Mouse (Mus musculus) kidney, postnatal 0 days (tissue): ENCODE measurements at regions not wholly inside any gene's neighbourhood (a gene's known extent, or its start where the extent isn't known, plus 50 kb on each side); places are given as distances from the start of the nearest gene placed in this dataset.

ENCODE experiments used
- ATAC-seq: fragments of 200-750 bp; cut with Nextera tagmentation; replicated peaks from 2 replicates; pipeline ENCODE4 v1.8.0; 2017; ENCODE audit warnings: low read depth, moderate number of reproducible peaks, moderate TSS enrichment, moderate library complexity; ENCODE audit not compliant: low FRiP score
- DNase-seq: peaks from one replicate; pipeline ENCODE4 v3.0.0-alpha.2; 2016; ENCODE audit warnings: low spot score
- H3K27ac ChIP-seq: fragments of 300-500 bp; sonication (generic); 2 replicates; pipeline ENCODE4 v1.5.1; 2014; ENCODE audit warnings: mild to moderate bottlenecking
- H3K27me3 ChIP-seq: fragments of 300-500 bp; sonication (generic); 2 replicates; pipeline ENCODE4 v1.6.1; 2014; ENCODE audit warnings: low read length, mixed read lengths; ENCODE audit not compliant: insufficient read depth
- H3K36me3 ChIP-seq: fragments of 300-500 bp; sonication (generic); 2 replicates; pipeline ENCODE4 v1.6.1; 2014; ENCODE audit warnings: low read length, mixed read lengths; ENCODE audit not compliant: insufficient read depth
- H3K4me1 ChIP-seq: fragments of 300-500 bp; sonication (generic); replicated peaks from 2 replicates; pipeline ENCODE4 v1.6.1; 2014; ENCODE audit warnings: antibody characterized with exemption, low read length, mixed read lengths; ENCODE audit not compliant: insufficient read depth
- H3K4me2 ChIP-seq: fragments of 300-500 bp; sonication (generic); 2 replicates; pipeline ENCODE4 v1.6.1; 2014; ENCODE audit warnings: mild to moderate bottlenecking, low read length, moderate library complexity, mixed read lengths
- H3K4me3 ChIP-seq: fragments of 300-500 bp; sonication (generic); replicated peaks from 2 replicates; pipeline ENCODE4 v1.5.1; 2014; ENCODE audit warnings: low read depth, low read length
- H3K9ac ChIP-seq: fragments of 300-500 bp; sonication (generic); 2 replicates; pipeline ENCODE4 v1.6.1; 2014; ENCODE audit warnings: low read depth, low read length
- H3K9me3 ChIP-seq: fragments of 300-500 bp; sonication (generic); replicated peaks from 2 replicates; pipeline ENCODE4 v1.6.1; 2016; ENCODE audit warnings: low read length, inconsistent platforms, mixed read lengths
- CTCF ChIP-seq: IDR thresholded peaks from 2 replicates; pipeline ENCODE4 v1.5.1; 2016; ENCODE audit warnings: antibody characterized with exemption, low read depth, mild to moderate bottlenecking, moderate library complexity
- WGBS: fragments of 180-500 bp; shearing (Covaris S2); extraction: QIAGEN DNeasy Blood & Tissue Kit; methylation state at CpG from one replicate; pipeline ENCODE4 v1.1.7; 2014; 5-methylcytosine and 5-hydroxymethylcytosine counted together

DNA sequence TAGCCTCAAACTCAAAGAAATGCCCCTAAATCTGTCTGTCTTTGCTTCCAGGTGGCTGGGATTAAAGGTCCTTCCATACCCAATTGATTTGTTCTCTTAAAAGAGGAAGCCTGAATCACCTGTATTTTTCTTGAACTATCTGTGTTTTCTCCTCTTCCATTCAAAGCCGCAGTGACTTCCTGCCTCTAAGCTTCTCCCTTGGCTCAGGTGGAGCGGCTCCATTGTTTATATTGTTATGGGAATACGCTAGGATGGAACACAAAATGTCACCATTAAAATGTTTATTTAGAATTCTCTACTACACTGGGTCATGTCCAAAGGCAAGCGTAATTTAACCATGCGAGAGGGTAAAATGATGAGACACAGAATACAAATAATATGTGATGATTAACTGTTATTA, 118.2 kb upstream of the Krr1 start:
- H3K9me3 ChIP-seq = no peaks in the 10 kb centered on the region
- 83% methylated on average over 5 of the region's 5 CpGs for WGBS
- DNase-seq (no peak), ATAC-seq (no peak)
- H3K4me2 ChIP-seq = no peak overlapping the region
- H3K27ac ChIP-seq = no peak overlapping the region
- H3K4me3 ChIP-seq = no peak overlapping the region
- H3K36me3 ChIP-seq = no peaks in the 10 kb centered on the region
- H3K9ac ChIP-seq = no peak overlapping the region
- no peaks in the 10 kb centered on the region for H3K27me3 ChIP-seq
- H3K4me1 ChIP-seq = 0 out of 2 replicates have a peak, but pooled peaks cover 4% of the 10 kb centered on the region
- TF ChIP-seq CTCF = no peak

DNA sequence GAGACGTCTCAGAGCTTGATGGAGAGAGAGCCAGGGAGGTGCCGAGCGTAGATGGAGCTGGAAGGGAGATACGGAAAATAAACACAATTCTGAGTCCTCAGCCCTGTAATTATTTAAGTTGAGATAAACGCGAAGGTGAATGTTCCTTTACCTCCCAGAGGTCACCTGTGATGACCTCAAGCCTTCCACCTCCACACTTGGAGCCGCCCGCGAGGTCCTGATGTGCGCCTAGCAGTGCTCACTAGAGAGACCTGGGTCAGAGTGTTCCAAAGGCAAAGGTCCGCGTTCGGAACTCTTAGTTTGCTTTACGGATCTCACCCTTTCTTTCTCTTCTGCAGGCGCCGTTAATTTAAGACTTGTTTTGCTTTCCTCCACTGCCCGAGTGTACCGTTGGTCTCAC, 117.0 kb upstream of the Krr1 start:
- Histone ChIP-seq H3K4me1 (0 out of 2 replicates have a peak, but pooled peaks cover 4% of the 10 kb centered on the region), H3K9me3 (no peaks in the 10 kb centered on the region), H3K4me2 (no peak overlapping the region), H3K9ac (no peak overlapping the region), H3K36me3 (no peaks in the 10 kb centered on the region), H3K4me3 (no peak overlapping the region), H3K27me3 (no peaks in the 10 kb centered on the region), H3K27ac (no peak overlapping the region)
- WGBS = 65% methylated on average over 18 of the region's 18 CpGs
- no peak for DNase-seq
- ATAC-seq = no peak
- TF ChIP-seq CTCF = no peak

DNA sequence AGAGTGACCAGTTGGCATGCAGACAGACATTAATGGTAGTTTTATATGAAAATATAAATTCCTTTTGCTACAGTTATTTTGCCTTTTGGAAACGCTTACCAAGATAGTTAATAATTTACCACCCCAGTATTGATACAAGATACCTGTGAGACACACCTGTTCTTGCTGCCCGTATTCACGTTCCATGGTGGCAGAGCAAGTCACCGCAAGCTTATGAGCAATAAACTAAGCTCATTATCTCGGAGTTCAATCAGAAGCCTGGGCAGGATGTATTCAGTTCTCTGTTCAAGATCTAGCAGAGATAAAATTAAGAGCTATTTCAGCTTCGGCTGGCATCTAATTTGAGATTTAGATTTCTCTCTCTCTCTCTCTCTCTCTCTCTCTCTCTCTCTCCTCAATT, 114.1 kb upstream of the Krr1 start:
- Histone ChIP-seq H3K27ac (no peak overlapping the region), H3K9me3 (no peaks in the 10 kb centered on the region), H3K4me1 (no peaks in the 10 kb centered on the region), H3K4me2 (no peak overlapping the region), H3K9ac (no peak overlapping the region), H3K36me3 (no peaks in the 10 kb centered on the region), H3K27me3 (no peaks in the 10 kb centered on the region), H3K4me3 (no peak overlapping the region)
- 66% methylated on average over 6 of the region's 6 CpGs for WGBS
- TF ChIP-seq CTCF = no peak
- no peak for ATAC-seq
- DNase-seq = no peak

DNA sequence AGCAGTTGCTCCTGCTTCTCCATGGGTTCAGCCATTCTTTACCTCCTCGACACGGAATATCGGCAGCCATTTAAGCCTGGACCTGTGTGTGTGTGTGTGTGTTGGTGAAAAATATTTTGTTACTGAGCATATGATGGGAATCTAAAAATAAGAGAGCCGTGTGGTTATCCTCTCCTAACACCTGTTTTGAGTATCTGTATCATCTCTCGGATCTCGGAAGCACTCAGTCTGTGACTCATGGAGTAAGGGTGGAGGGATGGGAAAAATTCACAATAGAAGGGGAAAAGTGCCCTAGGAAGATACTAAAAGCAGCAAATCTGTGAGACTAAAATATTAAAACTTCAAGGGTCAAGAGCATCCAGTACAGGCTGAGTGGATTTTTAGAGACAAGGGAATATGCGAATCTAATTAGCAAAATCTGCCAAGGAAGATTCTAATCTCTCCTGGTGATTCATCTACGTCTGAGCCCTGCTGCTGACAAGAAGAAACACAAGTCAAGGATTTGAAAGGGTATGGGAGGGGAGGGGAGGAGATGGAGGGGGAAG, 107.1 kb upstream of the Krr1 start:
- ATAC-seq = no peak
- Histone ChIP-seq H3K4me2 (no peak overlapping the region), H3K4me3 (no peak overlapping the region), H3K9ac (no peak overlapping the region), H3K4me1 (no peaks in the 10 kb centered on the region), H3K36me3 (no peaks in the 10 kb centered on the region), H3K27ac (no peak overlapping the region), H3K27me3 (no peaks in the 10 kb centered on the region), H3K9me3 (no peaks in the 10 kb centered on the region)
- 82% methylated on average over 8 of the region's 8 CpGs for WGBS
- TF ChIP-seq CTCF = no peak
- no peak for DNase-seq

DNA sequence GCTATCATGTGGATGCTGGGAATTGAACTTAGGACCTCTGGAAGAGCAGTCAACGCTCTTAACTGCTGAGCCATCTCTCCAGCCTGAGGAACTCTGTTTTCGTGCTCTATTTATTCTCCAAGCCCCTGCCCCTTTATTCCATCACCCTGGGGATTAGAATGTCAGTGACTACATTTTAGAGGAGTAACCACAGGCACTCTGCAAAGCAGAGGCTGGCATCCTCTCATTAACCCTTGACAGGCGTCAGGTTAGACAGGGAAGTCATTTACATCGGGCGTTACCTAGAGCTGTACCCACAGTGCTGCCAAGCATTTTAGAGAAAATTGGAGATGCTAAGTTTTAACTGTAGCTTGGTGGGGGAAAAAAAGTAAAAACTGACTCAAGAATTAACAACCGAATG, 105.4 kb upstream of the Krr1 start:
- no peak for ATAC-seq
- no peak for DNase-seq
- TF ChIP-seq CTCF = no peak
- Histone ChIP-seq H3K9ac (no peak overlapping the region), H3K4me3 (no peak overlapping the region), H3K27me3 (no peaks in the 10 kb centered on the region), H3K27ac (no peak overlapping the region), H3K36me3 (no peaks in the 10 kb centered on the region), H3K4me2 (no peak overlapping the region), H3K9me3 (no peaks in the 10 kb centered on the region), H3K4me1 (no peaks in the 10 kb centered on the region)
- 50% methylated on average over 6 of the region's 6 CpGs for WGBS

DNA sequence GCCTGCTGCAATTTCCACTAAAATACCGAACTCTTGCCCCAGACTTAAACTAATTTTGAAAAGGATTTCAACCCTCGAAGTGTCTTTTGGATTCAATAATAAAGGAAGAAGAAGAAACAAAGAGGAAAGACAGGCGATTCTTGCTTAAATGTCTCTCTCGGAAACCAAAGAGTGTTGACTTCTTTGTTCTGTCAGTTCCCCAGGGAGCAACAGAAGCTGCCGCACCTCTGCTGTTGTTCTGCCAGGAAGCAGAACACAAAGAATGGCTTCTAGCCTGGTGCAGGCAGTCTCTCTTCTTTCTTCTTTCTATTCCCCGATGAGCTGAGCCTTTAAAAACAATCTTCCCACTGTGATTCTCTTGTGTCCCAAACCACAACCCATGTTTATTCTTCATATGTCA, 104.9 kb upstream of the Krr1 start:
- no peak overlapping the region for H3K27ac ChIP-seq
- no peaks in the 10 kb centered on the region for H3K4me1 ChIP-seq
- no peaks in the 10 kb centered on the region for H3K27me3 ChIP-seq
- no peak overlapping the region for H3K4me2 ChIP-seq
- H3K9me3 ChIP-seq = no peaks in the 10 kb centered on the region
- TF ChIP-seq CTCF = no peak
- H3K9ac ChIP-seq = no peak overlapping the region
- H3K4me3 ChIP-seq = no peak overlapping the region
- WGBS = 26% methylated on average over 6 of the region's 6 CpGs
- no peak for ATAC-seq
- no peak for DNase-seq
- no peaks in the 10 kb centered on the region for H3K36me3 ChIP-seq

DNA sequence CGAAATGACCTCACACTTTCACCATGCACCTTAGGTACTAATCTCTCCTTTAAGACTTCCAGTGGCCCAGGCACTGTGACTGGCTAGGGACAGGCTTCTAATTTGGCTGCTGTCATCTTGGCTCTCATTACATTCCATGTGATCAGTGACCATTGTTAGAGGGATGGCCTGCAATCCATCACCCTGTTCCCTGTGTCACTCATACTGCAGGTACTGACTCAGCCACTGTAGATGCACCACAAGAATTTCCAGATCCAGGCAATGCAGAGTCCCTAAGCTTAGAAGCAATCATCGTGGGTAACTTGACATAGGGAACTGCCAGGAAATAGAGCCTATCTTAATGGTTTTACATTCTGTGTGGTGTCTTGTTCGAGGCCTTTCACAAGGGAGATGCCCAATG, 92.1 kb upstream of the Krr1 start:
- ATAC-seq (no peak; the same call in 1 of the 2 replicates), DNase-seq (no peak)
- no peaks in the 10 kb centered on the region for H3K27me3 ChIP-seq
- H3K36me3 ChIP-seq = no peaks in the 10 kb centered on the region
- 45% methylated on average over 3 of the region's 3 CpGs for WGBS
- H3K4me3 ChIP-seq = no peak overlapping the region
- TF ChIP-seq CTCF = no peak
- H3K9ac ChIP-seq = no peak overlapping the region
- no peak overlapping the region for H3K4me2 ChIP-seq
- no peaks in the 10 kb centered on the region for H3K4me1 ChIP-seq
- no peak overlapping the region for H3K27ac ChIP-seq
- H3K9me3 ChIP-seq = no peaks in the 10 kb centered on the region
